30 mouse cellular contexts compared by ENCODE assay signal in the genomic region with DNA sequence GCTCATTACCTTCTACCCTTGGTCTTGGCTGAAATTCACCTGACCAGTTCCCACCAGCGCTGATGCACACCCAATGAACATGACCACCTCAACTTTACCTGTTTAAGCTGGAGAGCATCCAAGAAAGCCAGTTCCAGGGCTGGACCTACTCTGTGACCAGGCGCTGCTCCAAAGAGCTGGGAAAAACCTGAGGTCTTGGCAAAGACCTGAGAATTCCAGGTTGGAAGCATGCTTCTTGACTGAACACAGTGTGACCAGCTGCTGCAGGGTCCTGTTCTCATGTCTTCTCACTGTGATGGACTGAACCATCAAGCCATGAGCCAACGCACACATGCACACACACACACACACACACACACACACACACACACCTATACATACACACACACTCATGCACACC. TPM values are rescaled to one million over a fixed set of nuclear protein-coding genes. Genes with fewer than 3 reads are reported as not detected.
"Had no signal": no experiment of that assay in that cellular context is flagged by ENCODE, and none has a peak within 500 bp of the region (broad histone marks: within the 10 kb centered on the region; RNA-seq: fewer than 3 reads in every experiment).

No protein-coding gene starts in this region.

- H3K4me1 ChIP-seq: limb, embryonic 10.5 days; liver, embryonic 12.5 days; liver, embryonic 15.5 days; lung, embryonic 15.5 days; midbrain, embryonic 10.5 days; midbrain, embryonic 13.5 days; neural tube, embryonic 13.5 days had no signal

- H3K4me3 ChIP-seq: kidney, embryonic 15.5 days; left cerebral cortex, adult 2 months; limb, embryonic 10.5 days; limb, embryonic 13.5 days; liver, embryonic 12.5 days; liver, embryonic 15.5 days; lung, embryonic 15.5 days; megakaryocyte, embryonic 14.5 days; midbrain, embryonic 10.5 days; midbrain, embryonic 13.5 days; myocyte; neural tube, embryonic 13.5 days; stomach, embryonic 15.5 days had no signal

- DNase-seq: kidney, postnatal 10 days; kidney, postnatal 4 days; layer of hippocampus, adult 9-11 months; layer of hippocampus, postnatal 36 days; liver; lung, adult 18-20 months; lung, postnatal 10 days; lung, postnatal 36 days; retina, postnatal 1 day; right cerebral cortex, postnatal 25 days; spleen, adult 18-20 months; thymus, postnatal 4 days had no signal

- H3K36me3 ChIP-seq: kidney, embryonic 15.5 days; limb, embryonic 10.5 days; limb, embryonic 13.5 days; liver, embryonic 12.5 days; liver, embryonic 15.5 days; lung, embryonic 15.5 days; midbrain, embryonic 10.5 days; midbrain, embryonic 13.5 days; neural tube, embryonic 13.5 days; stomach, embryonic 15.5 days had no signal

- H3K27me3 ChIP-seq: kidney, embryonic 15.5 days; limb, embryonic 13.5 days; liver, embryonic 12.5 days; liver, embryonic 15.5 days; lung, embryonic 15.5 days; midbrain, embryonic 13.5 days; neural tube, embryonic 13.5 days; stomach, embryonic 15.5 days had no signal

- H3K27ac ChIP-seq: kidney, embryonic 15.5 days; limb, embryonic 10.5 days; liver, embryonic 12.5 days; liver, embryonic 15.5 days; lung, embryonic 15.5 days; midbrain, embryonic 10.5 days; midbrain, embryonic 13.5 days; neural tube, embryonic 13.5 days; stomach, embryonic 15.5 days had no signal

RNA-seq across cellular contexts. Expression of gene Actbl2, which starts 46.0 kb away (rescaled TPM):
- total RNA-seq: layer of hippocampus, adult 18-20 months; layer of hippocampus, postnatal 36 days; left cerebral cortex, adult 2 months; left cerebral cortex, postnatal 14 days; monocyte, adult 5-6 weeks; neutrophil, adult 5-6 weeks had no signal
- polyA plus RNA-seq: kidney, embryonic 15.5 days; limb, embryonic 10.5 days; limb, embryonic 13.5 days; liver, embryonic 12.5 days; liver, embryonic 15.5 days; lung, embryonic 15.5 days; midbrain, embryonic 10.5 days; midbrain, embryonic 13.5 days; midbrain, embryonic 16.5 days; myocyte; neural tube, embryonic 13.5 days had no signal
